Mouse (Mus musculus) spleen, embryonic (tissue): ENCODE data around the gene Rps11.
"Not testable (repeated sequence)": the region's sequence is repeated elsewhere in the genome, so short reads cannot be mapped to it uniquely, and the experiment has no call there.

Source experiments
- CTCF ChIA-PET: fragments of 350-600 bp; sonication (Branson Sonifier 250); formaldehyde crosslinking; loops from one replicate; lab custom pipeline; 2022; lab: Charles Lee

Gene Rps11

GRCm38 (mm10) chr7:45134544-45135026 lies 10.3 kb upstream of the Rps11 start:
- CTCF ChIA-PET, result no interaction called here

GRCm38 (mm10) chr7:45133446-45134159 lies 9.4 kb upstream of the Rps11 start:
- CTCF ChIA-PET, result interaction anchor here (0.6 kb wide), 2 partner anchors 53 to 216 kb away, joined by 3 to 4 read pairs; no protein-coding TSS in a partner anchor

GRCm38 (mm10) chr7:45131850-45132249 lies 7.6 kb upstream of the Rps11 start:
- CTCF ChIA-PET, result interaction anchor here (0.7 kb wide), 1 partner anchor 46 kb away, joined by 4 read pairs; no protein-coding TSS in a partner anchor

- CTCF ChIA-PET, result interaction anchor here (0.8 to 0.9 kb wide), 2 partner anchors 49 to 96 kb away, joined by 3 read pairs; no protein-coding TSS in a partner anchor
Measured at GRCm38 (mm10) chr7:45129776-45130512, 5.7 kb upstream of the Rps11 start.

- CTCF ChIA-PET, result interaction anchor here (0.6 kb wide), 1 partner anchor 21 kb away, joined by 4 read pairs; no protein-coding TSS in a partner anchor
Measured at GRCm38 (mm10) chr7:45129318-45129717, 5.1 kb upstream of the Rps11 start.

GRCm38 (mm10) chr7:45128624-45129246 lies 4.5 kb upstream of the Rps11 start, which contains the start of gene Rpl13a:
Rpl13a (minus strand) TSS chr7:45128761.
- CTCF ChIA-PET, result interaction anchor here (0.6 kb wide), 1 partner anchor 22 kb away, joined by 4 read pairs; no protein-coding TSS in a partner anchor

GRCm38 (mm10) chr7:45127700-45128224 lies 3.5 kb upstream of the Rps11 start:
- CTCF ChIA-PET, result no interaction called here

GRCm38 (mm10) chr7:45126844-45127699 lies 2.8 kb upstream of the Rps11 start:
- CTCF ChIA-PET, result interaction anchor here (0.7 kb wide), 1 partner anchor 128 kb away, joined by 5 read pairs; no protein-coding TSS in a partner anchor

- CTCF ChIA-PET, result interaction anchor here (0.7 kb wide), 1 partner anchor 127 kb away, joined by 5 read pairs; no protein-coding TSS in a partner anchor
Measured at GRCm38 (mm10) chr7:45126147-45126843, 2.1 kb upstream of the Rps11 start.

- CTCF ChIA-PET, result not testable (repeated sequence)
Measured at GRCm38 (mm10) chr7:45125649-45126048, 1.4 kb upstream of the Rps11 start.

GRCm38 (mm10) chr7:45125144-45125600 lies 933 bp upstream of the Rps11 start:
- CTCF ChIA-PET, result no interaction called here

- CTCF ChIA-PET, result interaction anchor here (0.5 to 0.7 kb wide), 2 partner anchors 166 to 167 kb away, joined by 3 read pairs; no protein-coding TSS in a partner anchor
Measured at GRCm38 (mm10) chr7:45123186-45123570, 1.1 kb downstream of the Rps11 start.

- CTCF ChIA-PET, result interaction anchor here (0.8 kb wide), 1 partner anchor 14 kb away, joined by 3 read pairs; the partner anchor contains the start of genes Flt3l and Gm45713
Measured at GRCm38 (mm10) chr7:45122561-45123185, 1.6 kb downstream of the Rps11 start.

GRCm38 (mm10) chr7:45121966-45122365 lies 2.3 kb downstream of the Rps11 start:
- CTCF ChIA-PET, result interaction anchor here (0.6 to 0.8 kb wide), 2 partner anchors 14 to 182 kb away, joined by 3 read pairs; partner anchors contain the start of genes Flt3l and Gm45713

- CTCF ChIA-PET, result no interaction called here
Measured at GRCm38 (mm10) chr7:45121404-45121803, 2.8 kb downstream of the Rps11 start.

- CTCF ChIA-PET, result no interaction called here
Measured at GRCm38 (mm10) chr7:45119780-45120709, 4.2 kb downstream of the Rps11 start.

- CTCF ChIA-PET, result no interaction called here
Measured at GRCm38 (mm10) chr7:45118336-45118735, 5.9 kb downstream of the Rps11 start.

GRCm38 (mm10) chr7:45117566-45117965 lies 6.7 kb downstream of the Rps11 start:
- CTCF ChIA-PET, result no interaction called here
